Mouse (Mus musculus) G1E (cell line): ENCODE measurements at regions not wholly inside any gene's neighbourhood (a gene's known extent, or its start where the extent isn't known, plus 50 kb on each side); places are given as distances from the start of the nearest gene placed in this dataset.

ENCODE experiments used
- CTCF ChIP-seq: IDR thresholded peaks from 2 replicates; pipeline ENCODE4 v1.5.1; 2012; ENCODE audit warnings: low read depth, low read length, inconsistent platforms, mixed read lengths
- GATA1 ChIP-seq: IDR thresholded peaks from 2 replicates; pipeline ENCODE4 v1.6.1; 2012; ENCODE audit warnings: borderline replicate concordance, low read length, inconsistent platforms, mixed read lengths
- TAL1 ChIP-seq: conservative IDR thresholded peaks from 2 replicates; pipeline ENCODE4 v1.6.1; 2012; ENCODE audit warnings: low read depth, low read length, inconsistent platforms, mixed read lengths

- TF ChIP-seq TAL1 (no peak), CTCF (no peak), GATA1 (no peak)
Observed at GRCm38 (mm10) chr16:76895781-76896180, 117.7 kb upstream of the Usp25 start.
